Mouse (Mus musculus) testis, postnatal 14 days (tissue): ENCODE data around the gene Ccr8.
"Not testable (repeated sequence)": the region's sequence is repeated elsewhere in the genome, so short reads cannot be mapped to it uniquely, and the experiment has no call there.

ENCODE experiments used
- DNase-seq: peaks from one replicate; pipeline ENCODE4 v3.0.0; 2021; ENCODE audit warnings: low spot score

Gene Ccr8

DNA sequence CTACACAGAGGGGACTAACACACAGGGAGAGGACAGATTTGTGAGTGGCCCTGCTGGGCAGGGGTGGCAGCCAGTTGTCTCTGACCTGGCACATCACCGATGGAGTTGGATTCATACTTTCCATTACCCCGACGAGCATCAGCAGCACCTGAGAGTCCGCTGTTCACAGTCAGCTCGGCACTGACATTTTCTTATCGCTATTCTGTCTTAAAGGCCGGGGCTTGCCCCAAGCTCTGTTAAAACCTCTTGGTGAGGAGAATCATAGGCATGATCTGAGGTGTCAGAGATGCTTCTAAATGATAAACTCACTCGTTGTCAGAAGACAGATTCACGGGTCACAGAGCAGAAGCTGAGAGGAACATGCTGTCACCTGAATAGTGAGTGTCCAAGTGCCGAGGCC, 828 bp upstream of the Ccr8 start:
- DNase-seq: no peak

DNA sequence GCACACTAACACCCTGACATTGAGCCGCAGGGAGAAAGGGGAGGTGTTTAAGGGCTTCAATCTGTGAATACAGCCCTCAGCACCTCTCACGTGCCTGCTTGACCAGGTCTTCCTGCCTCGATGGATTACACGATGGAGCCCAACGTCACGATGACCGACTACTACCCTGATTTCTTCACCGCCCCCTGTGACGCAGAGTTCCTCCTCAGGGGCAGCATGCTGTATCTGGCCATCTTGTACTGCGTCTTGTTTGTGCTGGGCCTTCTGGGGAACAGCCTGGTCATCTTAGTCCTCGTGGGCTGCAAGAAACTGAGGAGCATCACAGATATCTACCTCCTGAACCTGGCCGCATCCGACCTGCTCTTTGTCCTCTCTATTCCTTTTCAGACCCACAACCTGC, 1.8 kb downstream of the Ccr8 start:
- no peak for DNase-seq

DNA sequence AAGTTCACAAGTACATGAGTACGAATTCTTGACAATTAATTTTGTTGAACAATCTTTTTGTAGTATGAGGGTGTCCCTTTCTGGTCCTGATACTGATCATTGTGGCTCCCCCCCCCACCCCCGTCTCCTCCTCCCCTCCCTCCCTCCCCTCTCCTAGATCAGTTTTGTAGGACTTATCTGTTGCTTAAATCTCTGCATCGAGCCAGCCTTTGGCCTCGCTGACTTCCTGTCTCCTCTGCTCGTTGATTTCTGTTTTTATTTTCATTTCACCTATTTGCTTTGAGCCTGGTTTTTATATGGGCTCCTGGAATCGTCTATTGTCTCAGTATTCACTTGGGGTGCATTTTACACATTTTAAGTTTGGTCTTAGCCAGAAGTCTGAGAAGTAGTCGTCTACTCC, 4.0 kb downstream of the Ccr8 start:
- no peak for DNase-seq

DNA sequence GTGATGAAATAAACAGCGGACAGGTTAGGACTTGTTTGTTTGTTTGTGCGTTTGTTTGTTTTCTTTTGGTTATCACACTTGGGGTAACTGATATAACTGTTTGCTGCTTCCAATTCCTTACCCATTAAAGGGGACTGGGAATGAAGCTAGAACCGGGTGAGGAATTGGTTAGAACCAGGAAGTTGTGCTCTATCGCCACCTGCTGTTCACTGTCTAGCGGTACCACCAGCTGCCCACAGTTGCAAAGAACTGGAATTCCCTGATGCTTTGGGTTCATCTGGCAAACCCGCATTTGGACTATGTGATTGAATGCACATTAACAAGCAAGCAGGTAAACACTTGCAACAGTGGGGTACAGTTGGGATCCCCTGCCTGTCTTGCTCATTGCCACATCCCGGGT, 6.8 kb downstream of the Ccr8 start:
- peak; percentile 54 for DNase-seq

DNA sequence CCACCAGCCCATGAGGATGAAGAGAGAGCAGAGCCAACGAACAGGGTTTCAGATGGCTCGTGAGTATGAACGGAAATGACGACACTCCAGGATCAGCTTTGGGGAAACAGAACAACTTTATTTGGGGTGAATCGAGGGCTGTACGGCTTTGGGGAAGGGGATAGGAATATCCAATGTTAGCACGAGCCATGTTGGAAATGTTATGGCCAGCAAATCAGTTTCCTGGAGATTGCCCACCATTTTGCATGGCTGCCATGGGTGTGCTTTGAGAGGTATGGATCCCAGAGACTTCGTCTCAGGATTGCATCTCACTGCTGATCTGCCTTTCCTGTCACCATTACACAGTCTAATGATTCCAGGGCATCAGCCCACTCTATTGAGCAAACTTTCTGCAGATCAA, 7.4 kb downstream of the Ccr8 start:
- DNase-seq: no peak

DNA sequence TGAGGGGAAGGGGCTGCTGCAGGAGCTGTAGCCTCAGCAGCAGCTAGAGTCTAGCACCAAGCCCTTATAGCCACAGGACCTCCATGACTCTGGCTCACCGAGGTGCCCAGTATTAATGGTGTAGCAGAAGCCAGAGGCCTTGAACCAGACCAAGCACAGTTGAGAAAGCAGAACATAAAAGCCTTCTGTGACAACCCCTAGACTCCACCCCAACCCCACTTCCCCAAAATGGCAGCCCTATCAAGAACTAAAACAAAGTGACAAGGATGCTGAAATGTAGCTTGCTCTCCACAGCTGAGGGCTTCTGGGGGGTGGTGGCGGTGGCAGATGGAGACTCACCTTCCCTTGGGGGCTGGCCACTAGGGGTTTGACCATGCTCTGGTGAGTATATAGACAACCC, 9.3 kb downstream of the Ccr8 start:
- no peak for DNase-seq

DNA sequence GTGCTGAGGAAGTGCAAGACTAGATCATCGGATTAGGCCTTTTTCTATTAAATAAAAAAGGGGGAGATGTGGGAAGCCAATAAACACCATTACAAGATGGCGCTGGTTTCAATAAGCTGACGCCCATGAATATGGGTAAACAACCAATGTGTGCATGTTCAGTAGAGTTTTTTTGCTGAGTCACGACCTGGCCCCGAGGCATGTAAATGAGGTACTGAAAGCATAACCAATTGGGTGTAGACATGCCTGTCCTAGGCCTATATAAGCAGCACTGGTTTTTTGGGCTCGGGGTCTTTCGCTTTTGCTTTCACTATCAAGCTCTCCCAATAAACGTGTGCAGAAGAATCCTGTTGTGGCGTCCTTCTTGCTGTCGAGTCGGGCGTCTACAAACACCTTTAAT, 17.0 kb downstream of the Ccr8 start:
- DNase-seq: not testable (repeated sequence)

DNA sequence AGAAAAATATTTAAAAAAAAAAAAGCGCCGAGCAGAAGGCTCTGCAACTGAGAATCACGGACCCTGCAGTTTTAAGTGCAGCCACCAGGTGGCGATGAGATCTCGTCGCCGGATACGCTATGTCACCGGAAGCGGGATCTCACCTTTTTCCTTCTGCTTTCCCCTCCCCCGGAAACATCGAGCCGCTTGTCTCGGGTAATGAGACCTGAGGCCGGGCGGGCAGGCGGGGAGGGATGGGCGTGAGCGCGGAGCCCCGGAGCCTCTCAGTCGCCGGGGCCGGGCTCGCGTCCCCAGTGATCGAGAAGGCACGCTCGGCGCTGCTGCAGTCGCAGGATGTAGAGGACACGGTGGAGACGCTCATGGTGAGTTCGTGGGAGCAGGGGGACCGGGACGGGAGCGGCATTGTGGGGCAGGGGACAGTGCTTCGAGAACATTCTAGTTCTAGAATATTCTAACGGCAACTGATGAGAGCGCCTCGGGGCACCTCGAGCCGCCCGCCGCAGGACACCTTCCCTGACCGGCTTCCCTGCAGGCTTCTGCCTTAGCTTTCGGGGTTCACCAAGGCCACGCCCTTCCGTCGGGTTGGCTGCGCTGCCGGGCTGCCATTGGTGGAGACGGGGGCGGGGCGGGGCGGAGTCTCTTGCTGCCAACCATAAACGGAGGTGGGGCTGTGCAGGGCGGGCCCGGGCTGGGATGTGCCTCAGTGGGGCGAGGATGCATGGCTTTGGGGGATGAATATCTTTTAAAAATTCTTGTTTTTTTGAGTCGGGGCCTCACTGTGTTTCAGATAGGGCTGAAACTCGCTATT, 18.5 kb downstream of the Ccr8 start, which contains the start of gene Slc25a38:
Gene Slc25a38 (plus strand): TSS at position 164 of the 808 bp plus-strand sequence.
- DNase-seq: peak; percentile 95

DNA sequence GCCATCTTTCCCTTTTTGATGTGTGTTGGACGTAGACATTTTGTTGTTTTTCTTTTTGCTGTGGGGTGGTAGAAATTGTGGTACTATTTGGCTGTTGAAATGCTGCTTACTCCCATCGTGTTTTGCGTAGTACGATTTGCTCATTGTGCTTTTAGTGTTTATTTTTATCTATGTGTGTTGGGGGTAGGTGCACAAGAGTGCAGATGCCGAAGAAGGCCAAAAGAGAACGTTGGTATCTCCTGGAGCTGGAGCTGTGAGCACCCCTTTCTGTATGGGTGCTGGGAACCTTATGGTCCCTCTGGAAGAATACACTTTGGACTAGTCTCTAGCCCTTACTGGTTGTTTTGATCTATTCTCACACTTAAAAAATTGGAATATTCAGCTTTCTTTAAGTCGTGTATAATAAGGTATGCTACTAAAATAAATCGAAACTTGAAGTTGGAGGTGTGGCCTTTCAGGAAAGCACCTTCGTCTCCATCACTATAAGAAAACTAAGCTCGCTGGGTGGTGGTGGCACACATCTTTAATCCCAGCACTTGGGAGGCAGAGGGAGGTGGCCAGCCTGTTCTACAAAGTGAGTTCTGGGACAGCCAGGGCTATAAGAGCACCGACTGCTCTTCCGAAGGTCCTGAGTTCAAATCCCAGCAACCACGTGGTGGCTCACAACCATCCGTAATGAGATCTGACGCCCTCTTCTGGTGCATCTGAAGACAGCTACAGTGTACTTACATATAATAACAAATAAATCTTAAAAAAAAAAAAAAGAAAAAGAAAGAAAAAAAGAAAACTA, 19.4 kb downstream of the Ccr8 start:
- no peak for DNase-seq

DNA sequence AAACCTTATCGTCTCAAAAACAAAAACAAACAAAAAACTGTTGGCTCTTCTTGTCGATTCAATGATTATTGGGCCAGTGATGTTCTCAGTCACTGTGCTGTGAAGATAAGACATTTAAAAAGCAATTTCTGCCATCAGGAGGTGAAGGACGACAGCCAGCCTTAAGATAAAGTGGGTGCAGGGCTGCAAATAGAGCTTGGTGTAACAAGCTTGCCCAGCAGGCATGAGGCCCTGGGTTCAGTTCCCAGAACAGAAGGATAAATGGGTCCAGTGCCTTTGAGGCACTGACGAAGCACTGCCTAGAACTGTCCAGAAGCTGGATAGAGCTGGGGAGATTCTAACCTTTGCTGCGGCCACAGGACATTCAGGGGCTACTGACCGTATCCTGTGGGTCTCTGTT, 20.6 kb downstream of the Ccr8 start:
- no peak for DNase-seq

DNA sequence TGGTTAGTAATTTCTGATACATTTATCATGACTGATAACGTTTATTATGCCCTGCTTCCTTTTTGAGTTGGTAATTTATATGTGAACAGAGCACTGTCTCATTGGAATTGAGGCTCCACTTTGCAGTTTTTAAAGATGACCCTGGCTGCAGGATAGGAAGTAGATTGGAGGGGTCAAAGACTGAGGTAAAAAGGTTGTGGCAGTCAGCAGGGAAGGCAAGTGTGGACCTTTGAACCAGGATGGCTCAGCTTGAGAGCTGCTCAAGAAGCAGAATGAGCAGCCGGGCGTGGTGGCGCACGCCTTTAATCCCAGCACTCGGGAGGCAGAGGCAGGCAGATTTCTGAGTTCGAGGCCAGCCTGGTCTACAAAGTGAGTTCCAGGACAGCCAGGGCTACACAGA, 21.5 kb downstream of the Ccr8 start:
- no peak for DNase-seq

DNA sequence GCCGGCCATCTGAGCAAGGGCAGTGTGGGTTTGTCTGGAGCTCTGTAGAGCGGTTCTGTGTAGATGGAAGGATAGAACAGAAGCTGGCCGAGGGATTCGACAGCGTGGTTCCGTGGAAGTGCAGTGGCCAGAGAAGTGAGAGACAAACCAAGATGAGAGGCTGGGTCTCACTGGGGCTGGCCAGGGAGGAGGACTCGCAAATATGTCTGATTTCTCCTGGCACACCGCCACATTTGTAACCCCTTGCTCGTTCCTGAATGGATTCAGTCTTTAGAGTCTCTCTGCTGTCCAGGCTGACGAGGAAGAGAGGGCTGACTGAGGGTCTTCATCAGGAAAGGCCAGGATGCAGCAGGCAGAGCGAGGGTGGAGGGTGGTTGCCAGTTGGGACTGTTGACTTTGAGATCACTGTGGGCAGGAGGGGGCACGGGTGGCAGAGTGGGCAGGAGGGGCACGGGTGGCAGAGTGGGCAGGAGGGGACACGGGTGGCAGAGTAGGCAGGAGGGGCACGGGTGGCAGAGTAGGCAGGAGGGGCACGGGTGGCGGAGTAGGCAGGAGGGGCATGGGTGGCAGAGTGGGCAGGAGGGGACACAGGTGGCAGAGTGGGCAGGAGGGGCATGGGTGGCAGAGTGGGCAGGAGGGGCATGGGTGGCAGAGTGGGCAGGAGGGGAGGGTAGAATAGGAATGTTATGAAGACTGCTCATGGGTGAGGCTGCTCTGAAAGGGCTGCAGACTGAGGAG, 22.3 kb downstream of the Ccr8 start:
- no peak for DNase-seq

DNA sequence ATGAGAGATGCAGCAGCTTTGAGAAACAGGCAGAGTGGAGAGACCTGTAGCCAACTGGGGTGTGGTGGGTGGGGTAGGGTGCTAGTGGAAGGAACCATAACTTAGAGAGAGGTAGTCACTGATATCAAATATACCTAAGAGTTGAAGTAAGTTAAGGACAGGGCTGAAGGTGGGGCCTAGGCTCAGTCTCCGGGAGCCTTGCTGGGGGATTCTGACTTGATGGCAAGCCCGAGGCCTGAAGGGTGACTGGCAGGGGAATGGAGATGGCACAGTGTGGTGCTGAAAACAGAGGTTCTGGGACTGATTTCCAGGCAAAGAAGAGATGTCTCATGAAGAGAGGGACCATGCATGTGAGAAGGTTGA, 22.9 kb downstream of the Ccr8 start:
- no peak for DNase-seq

DNA sequence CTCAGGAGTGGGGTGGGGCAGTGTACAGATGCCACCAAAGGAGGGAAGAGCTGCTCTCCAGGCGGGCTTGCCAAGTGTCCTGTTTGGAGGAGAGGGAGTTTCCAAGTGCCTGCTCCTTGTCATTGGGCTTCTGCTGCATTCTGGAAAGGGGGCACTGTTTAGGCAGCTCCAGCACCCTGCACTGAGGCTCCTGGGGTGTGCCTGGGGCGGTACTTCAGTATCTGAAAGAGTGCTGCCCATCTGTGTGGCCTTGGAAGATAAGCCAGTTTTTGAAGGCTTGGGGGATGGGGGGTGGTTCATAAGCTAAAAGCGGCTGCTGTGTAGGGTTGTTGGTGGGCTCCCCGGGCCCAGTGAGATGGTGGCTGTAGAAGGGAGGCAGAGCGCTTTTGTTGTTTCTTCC, 23.7 kb downstream of the Ccr8 start:
- DNase-seq: no peak

DNA sequence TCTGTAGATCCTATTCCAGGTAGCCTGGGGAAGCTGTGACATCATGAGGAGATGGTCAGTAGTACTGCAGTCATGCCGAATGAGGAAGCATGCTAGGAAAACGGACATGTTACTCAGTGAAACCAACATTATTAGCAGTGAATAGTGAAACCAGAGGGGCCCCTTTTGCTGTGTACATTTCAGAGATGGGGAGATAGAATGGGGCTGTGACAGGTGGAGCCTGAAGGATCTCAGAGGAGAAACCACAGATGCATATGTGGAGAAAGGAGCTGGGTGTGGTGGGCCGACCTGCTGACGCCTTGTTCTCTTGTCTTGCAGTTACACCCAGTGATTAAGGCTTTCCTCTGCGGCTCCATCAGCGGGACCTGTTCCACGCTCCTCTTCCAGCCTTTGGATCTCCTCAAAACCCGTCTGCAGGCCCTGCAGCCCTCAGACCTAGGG, 24.3 kb downstream of the Ccr8 start:
- no peak for DNase-seq

DNA sequence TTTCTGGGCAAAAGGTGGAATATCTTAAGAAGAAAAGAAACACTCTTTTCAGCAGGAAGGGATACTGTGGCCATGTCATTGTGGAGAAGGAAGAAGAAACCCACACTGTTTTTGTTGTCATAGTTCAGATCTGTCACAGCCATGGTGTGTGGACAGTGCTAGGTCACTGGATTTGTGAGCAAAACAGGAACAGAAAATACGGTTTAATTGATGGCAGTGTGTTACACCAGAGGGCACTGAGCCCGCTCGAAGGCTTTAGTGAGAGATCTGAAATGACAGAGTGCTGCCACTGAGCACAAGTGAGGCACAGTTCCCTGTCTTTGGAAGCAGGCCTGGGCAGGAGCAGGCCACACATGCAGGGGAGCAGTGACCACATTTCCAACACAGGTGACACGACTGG, 26.3 kb downstream of the Ccr8 start:
- no peak for DNase-seq

DNA sequence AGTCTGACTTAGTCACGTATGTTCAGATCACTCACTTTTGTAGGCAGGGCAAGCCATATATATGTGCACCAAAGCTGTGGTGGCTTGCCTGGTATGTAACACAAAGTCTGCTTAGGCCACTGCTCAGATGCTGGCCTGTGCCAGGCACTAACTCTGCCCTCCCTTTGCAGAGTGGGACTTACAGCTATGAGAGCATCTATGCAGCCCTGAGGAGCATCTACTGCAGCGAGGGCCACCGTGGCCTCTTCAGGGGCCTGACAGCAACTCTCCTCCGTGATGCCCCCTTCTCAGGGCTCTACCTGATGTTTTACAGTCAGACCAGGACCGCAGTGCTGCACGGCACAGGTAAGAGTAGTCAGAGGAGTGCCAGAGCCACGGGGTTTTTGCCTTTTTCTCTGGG, 28.6 kb downstream of the Ccr8 start:
- no peak for DNase-seq

DNA sequence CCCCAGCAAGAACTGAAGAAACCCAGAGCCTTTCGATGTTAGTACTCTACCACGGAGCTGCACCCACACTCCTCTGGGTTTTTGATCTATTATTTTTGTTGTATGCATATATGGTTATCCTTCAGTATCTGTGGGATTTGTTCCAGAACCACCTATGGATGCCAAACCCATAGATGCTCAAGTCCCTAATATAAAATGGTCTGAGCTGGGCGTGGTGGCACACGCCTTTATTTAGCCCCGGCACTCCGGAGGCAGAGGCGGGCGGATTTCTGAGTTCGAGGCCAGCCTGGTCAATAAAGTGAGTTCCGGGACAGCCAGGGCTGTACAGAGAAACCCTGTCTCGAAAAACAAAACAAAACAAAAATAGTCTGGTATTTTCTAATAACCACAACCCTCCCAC, 35.0 kb downstream of the Ccr8 start:
- no peak for DNase-seq

DNA sequence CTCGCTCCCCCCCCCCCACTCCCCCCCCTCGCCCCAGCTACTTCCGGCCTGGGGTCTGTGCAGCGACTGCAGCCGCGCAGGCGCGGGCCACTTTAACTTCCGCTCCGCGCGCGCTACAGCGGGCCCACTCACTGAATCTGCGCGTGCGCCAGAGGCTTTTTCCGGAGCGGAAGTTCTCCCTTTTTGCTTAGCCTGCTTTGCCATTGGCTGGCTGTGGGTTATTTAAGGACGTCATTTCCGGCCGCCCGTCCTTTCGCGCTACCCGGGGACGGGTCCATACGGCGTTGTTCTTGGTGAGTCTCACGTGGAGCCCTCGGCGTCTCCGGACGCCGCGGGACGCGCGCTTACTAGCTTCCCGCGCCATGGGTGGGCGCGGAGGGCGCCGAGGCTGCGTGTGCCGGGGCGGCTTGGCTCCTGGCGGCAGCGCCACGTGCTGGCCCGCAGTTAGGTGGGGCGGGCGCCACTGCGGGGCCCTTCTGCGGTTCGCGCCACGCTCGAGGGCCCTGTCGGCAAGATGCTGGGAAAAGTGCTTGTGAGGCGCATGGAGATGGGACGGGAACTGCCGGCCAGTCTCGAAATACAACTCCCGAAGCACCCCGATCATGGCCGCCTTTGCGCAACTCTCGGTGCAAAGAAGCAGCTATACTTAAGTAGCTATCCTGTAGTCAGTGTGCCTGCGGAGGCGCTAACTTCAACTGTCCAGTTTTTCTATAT, 35.8 kb downstream of the Ccr8 start, which contains the start of gene Rpsa:
Gene Rpsa (plus strand): TSS at position 152 of the 714 bp plus-strand sequence.
- DNase-seq: peak; percentile 98

DNA sequence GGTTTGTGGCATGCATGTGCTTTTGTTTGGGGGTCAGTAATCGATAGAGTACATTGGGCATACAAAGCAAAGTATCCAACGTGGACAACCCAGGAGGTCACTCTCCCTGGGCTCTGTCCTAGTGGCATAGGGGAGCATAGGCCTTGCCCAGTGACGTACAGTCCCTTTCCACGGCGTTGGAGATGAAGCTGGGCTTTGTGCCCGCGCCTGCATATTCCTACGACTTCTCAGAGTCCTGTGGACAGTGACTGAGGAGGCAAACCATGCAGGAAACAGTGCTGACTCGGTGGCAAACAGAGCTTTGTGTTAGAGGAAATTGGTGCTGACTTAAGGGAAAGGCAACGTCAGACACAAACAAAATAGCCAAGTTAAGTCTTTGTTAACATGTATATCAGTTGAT, 37.4 kb downstream of the Ccr8 start:
- DNase-seq: no peak

DNA sequence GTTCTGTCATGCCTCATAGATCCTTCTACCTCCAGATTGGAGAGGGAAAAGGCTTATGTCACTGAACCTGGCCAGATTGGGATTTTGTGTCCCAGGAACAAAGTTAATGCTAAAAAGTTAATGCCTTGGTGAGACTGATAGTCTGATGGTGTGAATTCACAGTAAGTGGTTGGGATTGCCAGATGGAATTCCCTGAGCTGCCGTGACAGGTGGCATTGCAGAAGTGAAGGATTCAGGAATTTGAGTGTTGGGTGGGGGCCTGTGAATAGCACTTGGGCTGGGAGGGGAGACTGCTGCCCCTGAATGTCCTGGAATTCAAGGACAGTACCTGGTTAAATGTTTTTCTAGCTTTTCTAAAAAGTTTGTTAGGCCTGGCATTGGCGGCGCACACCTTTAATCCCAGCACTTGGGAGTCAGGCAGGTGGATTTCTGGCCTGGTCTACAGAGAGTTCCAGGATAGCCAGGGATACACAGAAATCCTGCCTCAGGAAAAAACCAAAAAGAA, 39.9 kb downstream of the Ccr8 start:
- DNase-seq: no peak
